Mouse (Mus musculus) stomach, postnatal 0 days (tissue): ENCODE data around the gene Col25a1.

Experiments used
- CTCF ChIP-seq: IDR thresholded peaks from 2 replicates; pipeline ENCODE4 v1.5.1; 2016; ENCODE audit warnings: antibody characterized with exemption, low read depth, mild to moderate bottlenecking, moderate library complexity
- EP300 ChIP-seq: optimal IDR thresholded peaks from 2 replicates; pipeline ENCODE3; 2016; ENCODE audit warnings: antibody characterized with exemption

- TF ChIP-seq CTCF (no peak), EP300 (no peak)
Observed at GRCm38 (mm10) chr3:130310694-130311305, 179.5 kb downstream of the Col25a1 start.
